Mouse (Mus musculus): ENCODE measurements at regions not wholly inside any gene's neighbourhood (a gene's known extent, or its start where the extent isn't known, plus 50 kb on each side); places are given as distances from the start of the nearest gene placed in this dataset.

DNA sequence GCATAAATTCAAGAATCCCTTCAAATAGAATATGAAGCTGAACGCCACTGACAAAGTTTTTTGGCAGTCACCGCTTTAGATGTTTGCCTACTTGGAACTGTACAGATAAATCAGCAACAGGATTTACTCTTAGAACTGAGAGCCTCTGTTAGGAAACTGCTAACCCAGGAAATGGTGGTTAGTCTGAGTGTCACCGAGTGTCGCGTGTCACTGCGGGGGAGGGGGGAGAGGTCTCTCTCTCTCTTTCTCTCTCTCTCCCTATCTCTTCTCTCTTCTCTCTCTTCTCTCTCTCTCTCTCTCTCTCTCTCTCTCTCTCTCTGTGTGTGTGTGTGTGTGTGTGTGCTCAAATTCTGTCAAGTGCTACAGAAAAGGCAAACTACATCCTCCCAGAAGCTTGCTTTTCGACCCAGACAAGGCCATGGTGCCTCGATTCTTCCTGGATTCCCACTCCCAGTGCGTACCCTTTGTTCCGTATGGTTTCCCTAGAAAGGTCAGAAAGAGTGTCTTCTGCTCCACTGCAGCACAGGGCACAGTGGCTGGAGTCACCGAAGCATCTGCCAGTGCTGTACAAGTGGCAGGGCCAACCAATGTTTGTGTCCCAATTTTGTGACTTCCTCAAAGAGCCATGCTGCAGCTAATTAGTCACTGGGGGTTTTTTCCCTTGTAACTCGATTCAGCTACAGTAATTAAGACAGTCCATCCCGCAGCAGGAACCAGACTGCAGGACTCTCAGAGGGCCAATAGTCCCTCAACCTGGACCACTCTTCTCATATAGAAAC is 87.0 kb downstream of the Cog6 start:
- no peak for DNase-seq (ENCODE audit: low spot score in 2 of 2)

DNA sequence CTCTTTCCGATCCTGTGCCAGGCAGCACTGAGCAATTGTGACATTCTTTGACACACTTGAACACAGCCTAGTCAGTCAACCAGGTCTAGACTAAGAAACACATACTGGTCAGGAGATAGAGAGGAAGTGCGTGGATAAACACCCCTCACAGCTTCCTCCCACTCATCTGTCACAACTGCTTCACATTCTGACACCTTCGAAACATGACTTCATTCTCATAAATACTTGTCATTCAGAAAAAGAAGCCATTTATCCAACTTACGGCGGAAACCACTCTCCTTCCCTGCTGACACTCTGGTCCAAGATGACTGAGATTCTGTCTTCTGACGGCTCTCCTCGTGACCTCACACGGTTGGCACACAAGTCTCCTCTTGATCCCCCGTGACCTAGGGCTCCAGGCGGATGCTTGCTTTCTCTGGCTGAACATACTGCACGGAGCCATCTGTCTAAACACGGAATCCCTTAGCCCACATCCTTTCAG is 89.6 kb downstream of the Cog6 start:
- DNase-seq (ENCODE audit: low spot score in 2 of 2): no peak

DNA sequence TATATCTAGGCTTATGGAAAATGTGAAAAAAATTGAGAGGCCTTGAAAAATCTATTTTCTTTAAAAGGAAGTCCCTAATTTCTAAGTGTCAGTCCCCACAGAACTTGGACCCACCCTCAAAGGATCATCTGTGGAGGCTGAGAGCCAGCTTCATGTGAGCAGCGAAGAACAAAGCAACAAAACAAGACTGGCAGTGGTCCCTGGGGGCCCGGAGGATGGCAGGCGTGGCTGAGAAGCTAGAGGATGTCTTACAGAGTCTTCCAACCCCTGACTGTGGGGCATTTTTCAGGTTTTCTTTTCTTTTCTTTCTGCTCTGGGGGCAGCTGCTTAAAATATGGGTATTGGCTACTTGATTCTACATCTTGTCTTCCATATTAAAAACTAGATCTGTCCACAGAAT is 90.5 kb downstream of the Cog6 start:
- DNase-seq (ENCODE audit: low spot score in 2 of 2): no peak

DNA sequence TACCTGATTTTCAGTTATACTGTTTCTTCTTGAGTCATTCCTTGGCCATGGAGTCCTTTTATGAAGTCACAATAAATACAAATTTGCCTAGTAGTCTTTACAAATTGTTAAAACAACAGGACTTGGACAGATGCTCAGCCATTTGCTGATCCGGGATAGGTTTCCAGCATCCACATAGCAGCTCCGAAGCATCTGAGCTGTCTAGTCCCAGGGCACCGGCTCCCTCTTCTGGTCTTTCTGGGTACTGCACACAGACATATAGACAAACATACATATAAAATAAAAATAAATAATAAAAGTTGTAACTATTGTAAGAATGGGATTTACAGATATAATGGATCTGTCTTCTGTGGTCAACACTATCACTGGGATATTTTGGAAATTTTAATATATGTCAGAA is 91.8 kb downstream of the Cog6 start:
- no peak for DNase-seq (ENCODE audit: low spot score in 2 of 2)

DNA sequence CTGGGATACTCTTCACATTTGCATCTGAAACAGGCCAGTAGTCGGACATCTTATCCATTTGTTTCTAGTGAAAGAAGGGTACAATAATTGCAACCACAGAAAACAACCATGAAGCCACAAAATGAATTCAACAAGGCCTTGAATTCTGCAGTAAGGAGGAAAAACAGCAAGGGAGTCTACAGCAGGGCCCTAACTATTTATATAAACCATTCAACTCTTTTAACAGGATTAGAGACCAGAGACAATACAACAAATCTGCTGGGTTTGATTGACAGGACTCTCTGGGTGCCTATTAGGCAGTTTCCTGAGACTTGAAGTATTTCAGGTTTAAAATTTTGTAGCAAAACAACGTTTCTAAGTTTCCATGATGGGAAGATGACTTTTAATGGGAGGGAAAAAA is 92.4 kb downstream of the Cog6 start:
- DNase-seq (ENCODE audit: low spot score in 2 of 2): no peak

DNA sequence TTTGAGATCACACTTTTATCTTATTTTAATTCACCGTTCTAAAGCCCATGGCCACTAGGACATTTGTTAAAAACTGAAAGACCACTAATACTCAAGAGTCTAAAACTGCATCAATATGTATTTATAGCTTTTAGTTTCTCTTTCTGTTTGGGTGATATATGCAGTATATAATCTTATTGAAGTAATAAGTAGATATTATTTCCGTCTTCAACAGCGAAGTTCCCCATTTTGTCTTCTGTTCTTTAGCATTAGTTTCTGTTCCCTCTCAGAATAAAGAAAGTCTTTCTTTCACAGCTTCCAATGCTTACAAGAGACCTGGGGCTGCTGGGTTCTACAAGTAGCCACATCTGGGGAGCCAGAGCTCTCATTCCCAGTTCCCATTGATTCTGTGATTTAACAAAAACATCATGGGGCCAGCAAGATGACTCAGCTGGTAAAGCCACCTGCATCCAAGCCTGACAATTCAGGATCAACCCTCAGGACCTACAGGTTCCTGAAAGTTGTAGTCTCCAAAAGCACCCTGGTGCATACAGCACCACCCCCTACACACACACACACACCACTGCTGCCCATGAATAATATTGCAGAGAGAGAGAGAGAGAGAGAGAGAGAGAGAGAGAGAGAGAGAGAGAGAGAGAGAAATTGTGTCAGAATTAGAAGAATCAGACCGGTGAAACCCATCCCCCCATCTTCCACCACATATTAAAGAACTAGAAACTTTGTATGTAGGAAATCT is 93.0 kb downstream of the Cog6 start:
- DNase-seq (ENCODE audit: low spot score in 2 of 2): no peak

DNA sequence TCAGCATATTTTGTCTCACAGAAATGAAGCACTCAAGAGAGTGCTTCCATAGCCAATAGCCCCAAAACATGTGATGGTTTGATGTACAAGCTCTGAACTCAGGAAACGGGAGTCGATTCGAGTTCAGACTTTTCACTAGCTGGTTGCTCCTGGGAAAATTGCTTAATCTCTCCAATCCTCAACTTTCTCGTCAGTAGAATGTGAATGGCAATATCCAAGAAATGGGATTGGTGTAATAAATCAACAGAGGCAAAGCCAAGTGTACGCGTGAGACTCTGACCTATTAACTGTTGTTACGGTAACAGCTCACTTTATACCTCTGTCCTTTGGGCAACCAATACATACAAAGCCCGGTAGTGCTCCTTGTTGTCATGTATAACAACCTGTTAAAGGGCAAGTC is 94.6 kb downstream of the Cog6 start:
- DNase-seq (ENCODE audit: low spot score in 2 of 2): no peak

DNA sequence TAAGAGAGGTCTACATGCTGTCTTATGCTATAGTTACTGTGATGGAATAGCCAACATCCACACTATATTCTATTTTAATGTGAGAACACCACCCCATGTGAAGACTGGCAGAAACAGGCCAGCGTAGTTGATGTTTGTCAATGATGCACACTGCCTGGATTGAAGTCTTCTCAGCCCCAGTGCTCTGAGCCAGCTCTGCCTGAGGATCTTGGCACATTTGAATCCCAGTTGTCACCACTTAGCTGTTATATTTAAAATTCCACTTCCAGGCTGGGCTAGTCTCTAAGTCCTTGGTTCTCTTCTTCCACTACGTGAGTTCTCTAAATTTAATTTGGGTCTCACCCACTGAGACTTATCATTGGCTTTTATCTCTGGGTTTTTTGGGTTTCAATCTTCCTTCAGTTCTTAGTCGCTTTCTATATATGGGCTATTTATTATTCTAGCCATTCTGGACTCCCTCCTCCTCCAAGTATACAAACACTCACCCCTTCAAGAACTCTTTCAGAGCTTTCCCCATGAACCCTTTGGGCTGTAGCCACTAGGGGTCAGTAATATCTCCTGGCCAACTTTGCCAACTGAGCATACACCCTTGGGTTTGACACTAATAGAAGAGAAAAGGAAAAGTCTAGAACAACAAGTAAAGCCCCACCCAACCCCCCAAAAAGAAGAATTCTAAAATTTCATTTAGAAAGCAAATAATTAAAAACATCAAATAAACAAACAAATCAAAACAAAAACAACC is 110.0 kb downstream of the Cog6 start:
- DNase-seq (ENCODE audit: low spot score in 2 of 2): no peak

DNA sequence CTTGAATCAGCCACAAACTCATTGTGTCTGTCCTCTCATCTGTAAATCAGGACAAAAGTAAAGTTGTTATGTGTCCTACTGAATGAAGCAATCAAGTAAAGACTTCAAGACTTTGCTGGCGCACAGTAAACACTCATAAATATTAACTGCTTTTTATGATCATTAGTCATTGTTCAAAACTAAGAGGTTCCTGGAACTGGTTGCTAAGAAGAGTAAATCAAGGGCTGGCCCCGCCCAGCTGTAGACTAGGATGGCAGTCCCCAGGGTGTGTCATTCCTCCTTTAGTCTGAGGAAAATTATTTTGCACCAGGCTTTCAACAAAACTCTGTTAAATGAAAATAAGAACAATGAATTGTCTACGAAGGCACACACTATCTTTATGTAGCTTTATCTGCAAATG is 113.0 kb downstream of the Cog6 start:
- no peak for DNase-seq (ENCODE audit: low spot score in 2 of 2)

DNA sequence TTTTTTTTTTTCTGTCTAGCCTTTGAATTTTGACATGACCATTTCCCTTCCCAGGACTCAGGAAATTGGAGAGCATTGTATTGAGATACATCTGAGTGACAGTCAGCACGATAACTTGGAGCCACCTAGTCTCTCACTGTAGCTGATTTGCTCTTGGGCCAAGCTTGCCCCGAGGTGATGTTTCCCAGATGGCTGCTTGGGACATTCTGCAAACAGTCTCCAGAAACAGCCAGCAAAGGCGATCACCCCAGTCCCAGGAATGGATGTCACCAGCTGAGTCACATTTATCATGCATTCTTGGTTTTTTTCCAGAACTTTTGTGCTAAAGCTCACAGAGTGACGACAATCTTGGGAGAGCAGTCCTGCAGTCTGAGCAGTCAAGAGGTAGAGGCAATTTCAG is 119.4 kb downstream of the Cog6 start:
- DNase-seq (ENCODE audit: low spot score in 2 of 2): no peak

DNA sequence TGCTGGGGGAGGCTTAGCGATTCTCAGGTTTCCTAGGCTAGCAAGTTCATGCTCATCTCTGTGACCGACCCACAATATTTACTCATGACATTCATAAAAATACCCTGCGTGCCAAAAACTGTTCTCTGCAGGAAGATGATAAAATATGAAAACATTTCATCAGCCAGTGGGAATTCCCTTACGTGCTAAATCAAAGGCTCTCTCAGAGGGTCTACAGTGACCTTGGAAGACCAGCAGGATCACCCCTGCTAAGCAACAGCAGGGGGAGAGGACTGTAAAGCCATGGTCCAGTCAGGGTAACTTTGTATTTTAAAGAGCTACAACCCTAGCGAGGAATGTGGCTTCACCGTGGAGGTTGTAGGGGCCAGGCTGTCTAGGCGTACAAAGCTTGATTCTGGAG is 120.6 kb downstream of the Cog6 start:
- DNase-seq (ENCODE audit: low spot score in 2 of 2): no peak

DNA sequence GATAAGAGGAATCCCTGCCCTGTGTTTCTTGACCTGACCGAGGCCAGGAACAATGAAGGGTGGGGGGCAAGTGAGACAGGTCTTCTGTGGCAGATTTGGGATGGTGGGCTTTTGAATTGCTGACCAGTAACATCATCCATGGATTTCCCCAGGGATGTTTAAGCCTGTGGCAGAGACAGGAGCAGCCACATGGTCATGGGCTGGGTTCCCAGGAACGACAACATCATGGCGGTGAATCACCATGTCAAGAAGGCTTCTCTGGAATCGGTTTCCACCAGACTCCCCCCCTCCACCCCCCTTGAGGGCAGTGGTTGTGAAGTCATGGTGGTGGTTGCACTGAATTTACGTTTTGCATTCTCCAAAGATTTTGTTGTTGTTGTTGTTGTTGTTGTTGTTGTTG is 121.3 kb downstream of the Cog6 start:
- no peak for DNase-seq (ENCODE audit: low spot score in 2 of 2)

DNA sequence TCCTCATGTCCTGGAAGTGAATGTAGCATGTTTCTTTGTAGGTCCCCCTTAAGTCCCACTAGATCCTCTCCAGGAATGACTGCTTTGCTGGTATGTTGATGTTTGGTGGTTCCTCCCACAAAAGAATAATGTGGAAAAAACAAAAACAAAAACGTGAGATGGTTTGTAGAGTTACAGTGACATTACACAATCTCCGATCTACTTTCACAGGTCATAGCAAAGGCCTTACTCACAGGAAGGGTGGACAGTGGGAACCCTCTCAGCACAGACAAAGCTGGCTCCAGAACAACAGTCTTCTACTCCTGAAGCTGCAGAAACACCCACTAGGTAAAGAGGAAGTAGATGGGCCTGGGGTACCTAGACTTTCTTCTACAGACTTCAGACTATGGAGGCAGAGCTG is 122.2 kb downstream of the Cog6 start:
- no peak for DNase-seq (ENCODE audit: low spot score in 2 of 2)

DNA sequence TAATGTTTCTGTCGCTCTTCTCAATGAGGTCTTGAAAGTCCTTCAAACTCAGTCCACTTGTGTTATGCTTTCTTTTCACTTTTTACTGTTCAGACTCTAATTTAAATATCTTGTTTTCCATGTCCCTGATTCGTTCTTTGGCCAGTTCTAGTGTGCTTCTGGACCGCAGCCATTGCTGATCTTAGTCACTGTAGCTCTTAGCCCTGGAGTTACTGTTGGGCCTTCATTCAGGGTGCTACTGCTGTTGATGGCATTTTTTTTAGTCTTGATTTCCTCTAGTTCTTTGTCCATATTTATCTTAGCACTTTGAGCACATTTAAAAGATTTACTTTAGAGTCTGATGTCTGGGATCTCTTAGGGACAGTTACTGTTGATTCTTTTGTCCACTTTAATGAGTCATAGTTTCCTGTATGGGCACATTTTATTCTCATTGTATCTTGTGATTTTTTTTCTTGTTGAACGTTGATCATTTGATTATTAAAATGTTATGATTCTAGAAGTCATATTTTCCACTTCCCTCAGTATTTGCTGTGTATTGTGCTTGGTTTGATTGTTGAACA is 127.8 kb downstream of the Cog6 start:
- no peak for DNase-seq (ENCODE audit: low spot score in 2 of 2)

DNA sequence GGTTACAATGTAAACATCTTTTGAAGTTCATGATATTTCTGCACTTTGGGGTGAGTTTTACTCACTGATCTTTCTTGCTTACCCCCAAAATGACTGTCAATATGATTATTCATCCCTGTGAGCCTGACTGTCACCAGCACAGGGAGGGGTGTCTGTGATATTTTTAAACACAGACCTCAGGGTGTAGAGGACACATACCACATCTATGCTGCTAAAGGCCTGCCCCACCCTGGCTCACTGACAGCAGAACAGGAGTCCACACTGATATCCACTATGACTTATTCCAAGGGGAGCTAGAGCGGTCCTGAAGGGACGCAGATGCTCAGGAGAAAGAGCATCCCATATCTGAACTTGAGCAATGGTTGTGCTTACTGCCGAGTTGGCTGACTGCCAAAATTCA is 135.1 kb downstream of the Cog6 start:
- no peak for DNase-seq (ENCODE audit: low spot score in 2 of 2)

DNA sequence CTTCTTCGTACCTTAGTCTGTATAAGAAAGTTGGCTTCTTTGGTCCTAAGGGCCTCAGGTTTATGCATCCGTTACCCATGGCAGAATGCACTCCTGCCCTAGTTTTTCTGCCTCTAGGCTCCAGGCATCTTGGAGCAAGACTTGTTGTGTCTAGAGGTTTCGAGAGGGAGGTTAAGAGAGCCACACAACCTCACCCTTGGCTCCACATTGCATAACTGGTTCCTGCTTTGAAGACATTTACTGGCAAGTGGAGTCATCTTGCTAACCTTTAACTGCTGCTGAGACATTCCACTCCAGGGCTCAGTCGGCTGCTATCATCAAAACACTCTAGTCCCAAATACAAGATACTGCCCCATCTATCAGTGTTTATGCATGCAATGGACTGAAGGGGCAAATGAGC is 135.9 kb downstream of the Cog6 start:
- DNase-seq (ENCODE audit: low spot score in 2 of 2): no peak

DNA sequence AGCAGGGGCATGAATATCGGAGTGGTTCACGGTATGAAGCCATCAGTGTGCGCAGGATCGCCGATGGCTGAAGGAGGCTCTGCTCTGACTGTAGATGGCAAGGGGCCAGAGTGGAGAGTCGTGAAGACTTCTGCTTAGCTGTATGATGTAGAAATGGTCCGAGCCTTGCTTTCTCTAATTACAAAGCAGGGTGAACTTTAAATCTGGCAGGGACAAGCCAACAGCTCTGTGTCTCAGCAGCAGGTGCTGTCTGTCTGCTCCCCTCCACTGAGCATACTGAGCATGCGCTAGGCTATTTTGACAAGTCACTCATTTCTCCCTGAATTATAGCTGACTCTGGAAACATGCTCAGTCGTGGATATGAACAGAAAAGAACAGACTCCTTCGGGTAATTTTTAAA is 137.3 kb downstream of the Cog6 start:
- no peak for DNase-seq (ENCODE audit: low spot score in 2 of 2)

DNA sequence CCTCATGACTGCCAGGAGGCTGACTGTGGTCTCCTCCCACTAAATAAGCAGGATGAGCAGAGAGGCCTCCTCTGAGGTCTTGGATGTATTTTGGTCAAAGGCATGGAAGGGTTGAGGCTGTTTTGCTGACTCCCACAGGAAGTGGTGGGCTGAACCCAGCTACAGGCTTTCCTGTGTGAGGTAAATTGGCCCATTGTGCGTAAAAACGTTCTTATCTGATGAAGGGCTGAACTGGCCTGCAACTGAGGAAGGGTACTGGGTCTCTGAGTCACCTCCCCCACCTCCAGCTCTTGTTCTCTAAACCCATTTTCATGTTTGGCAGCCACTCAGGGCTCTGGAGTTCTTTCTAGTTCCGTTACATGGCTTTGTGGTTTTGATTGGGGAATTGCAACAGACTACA is 138.7 kb downstream of the Cog6 start:
- no peak for DNase-seq (ENCODE audit: low spot score in 2 of 2)

DNA sequence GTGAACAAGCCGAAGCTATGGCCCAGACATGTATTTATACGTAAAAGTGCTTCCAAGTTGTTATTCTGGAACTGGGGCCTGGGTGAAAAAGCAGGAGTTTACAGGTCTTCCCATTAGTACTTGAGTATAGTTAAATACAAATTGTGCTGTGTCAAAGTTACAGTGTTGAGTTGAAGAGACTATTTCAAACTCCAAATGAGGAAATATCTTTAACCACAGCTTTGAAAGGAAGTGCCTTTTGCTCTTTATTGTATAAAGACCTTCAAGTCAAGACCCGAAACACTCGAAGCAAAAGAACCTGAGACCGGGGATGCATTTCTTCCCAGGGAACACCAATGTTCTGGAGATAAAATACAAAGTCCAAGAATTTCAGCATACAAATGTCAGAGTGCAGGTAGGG is 144.8 kb downstream of the Cog6 start:
- no peak for DNase-seq (ENCODE audit: low spot score in 2 of 2)

DNA sequence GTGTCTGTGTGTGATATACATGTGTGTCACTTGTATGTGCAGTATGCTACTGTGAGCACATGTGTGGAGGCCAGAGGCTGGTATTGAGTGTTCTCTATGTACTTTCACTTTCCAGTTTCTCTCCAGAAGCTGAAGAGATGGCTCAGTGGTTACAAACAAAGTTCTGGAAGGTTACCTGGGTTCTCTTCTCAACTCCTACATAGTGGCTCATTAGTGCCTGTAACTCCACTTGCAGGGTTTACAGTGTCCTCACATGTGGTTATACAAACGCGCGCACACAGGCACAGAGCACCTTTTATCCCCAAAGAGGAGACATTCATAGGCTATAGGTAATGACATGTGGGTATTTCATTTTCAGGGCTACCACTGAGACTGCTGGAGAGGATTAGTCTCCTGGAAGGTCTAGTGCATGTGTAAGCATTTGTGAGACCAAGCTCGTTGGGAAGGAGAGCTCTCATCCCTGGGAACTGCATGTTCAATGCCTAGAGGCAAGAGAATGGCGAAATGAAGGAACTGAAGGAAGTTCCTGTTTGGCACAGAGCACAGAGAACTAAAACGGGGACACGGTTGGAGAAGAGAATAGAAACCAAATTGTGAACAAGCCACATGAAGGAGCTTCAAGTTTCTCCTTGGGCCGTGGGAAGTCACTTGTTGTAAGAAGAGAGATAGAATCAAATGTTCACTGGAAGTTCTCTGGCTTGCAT is 153.7 kb downstream of the Cog6 start:
- DNase-seq (ENCODE audit: low spot score in 2 of 2): no peak

DNA sequence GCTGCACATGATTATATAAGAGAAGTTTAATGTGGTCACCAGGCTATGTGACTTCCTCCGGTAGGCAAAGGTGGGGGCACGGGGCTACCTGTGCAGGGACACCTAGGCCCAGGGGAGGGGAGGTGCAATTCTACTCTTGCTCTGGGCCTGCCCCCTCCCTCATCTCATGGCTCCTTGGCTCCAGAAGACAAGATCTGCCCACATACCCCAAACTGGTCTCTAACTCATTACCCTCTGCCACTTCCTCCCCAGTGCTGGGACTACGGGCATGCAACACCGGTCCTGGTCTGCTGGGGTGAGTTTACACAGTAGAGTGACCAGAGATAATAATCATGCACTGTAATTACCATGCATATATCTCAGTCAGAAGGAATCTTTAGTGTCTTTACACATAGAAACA is 155.0 kb downstream of the Cog6 start:
- no peak for DNase-seq (ENCODE audit: low spot score in 2 of 2)

DNA sequence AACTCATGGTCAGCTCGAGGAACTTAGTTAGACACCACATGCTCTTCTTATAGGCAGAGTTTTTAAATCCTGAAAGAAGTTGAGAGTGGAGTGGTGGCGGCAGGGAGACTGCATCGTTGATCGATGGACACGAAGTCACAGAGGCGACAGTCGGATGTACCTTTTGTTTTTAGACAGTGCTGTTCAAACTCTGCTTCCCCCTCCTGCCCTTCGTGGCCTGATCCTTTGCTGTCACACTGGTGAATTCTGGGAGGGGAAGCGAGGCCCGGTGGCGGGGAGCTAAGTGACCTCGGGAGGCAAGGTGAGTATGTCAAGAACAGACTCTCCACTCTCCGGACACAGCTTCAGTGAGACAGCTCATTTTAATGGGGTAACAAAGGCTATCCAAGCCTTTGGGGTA is 155.5 kb downstream of the Cog6 start:
- DNase-seq (ENCODE audit: low spot score in 2 of 2): no peak

All from frontal cortex, postnatal 36 days (tissue).